Mouse (Mus musculus) E14TG2a.4 (cell line): Measurements from ENCODE around the gene Hoxd4.

Experiments used
- CTCF ChIP-seq: conservative IDR thresholded peaks from 2 replicates; pipeline ENCODE4 v1.5.1; 2014; ENCODE audit warnings: low read length
- POU5F1 ChIP-seq: IDR thresholded peaks from 2 replicates; pipeline ENCODE4 v1.6.1; 2014; ENCODE audit warnings: low read length, borderline replicate concordance

DNA sequence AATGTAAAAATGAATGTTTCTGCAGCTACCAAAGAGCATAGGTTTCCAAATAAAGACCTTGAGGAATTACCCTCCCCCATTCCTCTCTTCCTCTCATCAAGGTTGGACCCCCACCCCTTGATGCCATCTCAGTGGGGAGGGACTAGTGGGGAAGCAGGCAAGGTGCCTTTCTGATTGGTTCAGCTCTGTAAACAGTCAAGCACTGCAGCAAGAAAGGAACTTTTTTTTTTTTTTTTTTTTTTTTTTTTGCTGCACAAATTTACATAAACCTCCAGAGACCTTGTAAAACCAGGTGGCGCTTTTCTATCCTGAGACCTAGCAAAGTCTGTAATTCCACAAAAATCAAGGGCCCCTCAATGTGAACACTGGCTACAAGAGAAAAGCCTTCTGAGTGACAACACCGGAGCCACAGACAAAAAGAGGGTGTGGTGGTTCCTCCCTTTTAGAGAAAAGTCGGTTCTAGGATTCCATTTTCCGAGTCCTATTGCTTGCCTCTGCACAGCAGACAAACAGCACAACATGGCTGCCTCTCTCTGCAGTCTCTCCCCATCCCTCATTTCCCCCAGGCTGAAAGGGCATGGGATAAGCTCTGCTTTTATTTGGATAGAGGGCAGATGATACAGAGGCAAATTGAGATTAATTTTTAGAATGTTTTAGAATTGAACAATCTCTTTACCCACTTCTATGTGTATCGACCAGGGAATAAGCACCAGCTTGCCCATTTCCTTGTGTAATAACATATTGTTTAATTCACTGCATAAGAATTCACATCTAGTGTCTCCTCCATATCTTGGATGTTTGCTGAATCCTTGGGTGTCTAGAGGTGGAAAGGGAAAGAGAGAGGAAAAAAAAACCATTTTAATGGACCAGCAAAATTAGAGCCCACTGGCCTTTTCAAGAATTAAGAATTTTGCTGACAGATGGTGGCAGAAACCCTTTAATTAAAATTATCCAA lies 2.0 kb upstream of the Hoxd4 start:
- TF ChIP-seq CTCF (no peak), POU5F1 (no peak)
